Mouse (Mus musculus): Measurements from ENCODE around the gene Bcar3.

DNA sequence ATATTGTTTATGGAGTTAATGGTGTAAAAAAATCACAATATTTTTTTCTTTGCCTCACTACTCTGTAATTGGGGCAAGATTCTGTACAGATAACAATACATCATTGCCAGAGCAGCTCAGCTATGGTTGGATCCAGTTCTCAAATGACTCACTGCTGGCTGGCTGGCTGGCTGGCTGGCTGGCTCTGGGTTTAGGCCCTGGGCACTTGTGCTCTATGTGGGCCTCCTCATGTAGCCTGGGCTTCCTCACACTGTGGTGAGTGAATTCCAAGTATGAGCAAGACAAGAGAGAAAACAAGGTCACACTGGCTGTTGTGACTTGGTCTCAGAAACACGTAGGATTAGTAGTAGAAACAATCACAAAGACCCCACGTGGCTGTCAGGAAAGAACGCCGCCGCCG is 23.4 kb downstream of the Bcar3 start:
- TF ChIP-seq POLR2A (IDR thresholded peaks at IDR 0.05; ENCODE audit: low read depth, low read length) = no peak
- TF ChIP-seq MYC (IDR thresholded peaks at IDR 0.05; ENCODE audit: low read depth, low read length) = no peak
- TF ChIP-seq ZMIZ1 (IDR thresholded peaks at IDR 0.05; ENCODE audit: low read depth, low read length) = no peak
- TF ChIP-seq MAZ (IDR thresholded peaks at IDR 0.05; ENCODE audit: low read depth, low read length) = no peak
- no peak for TF ChIP-seq CTCF (conservative IDR thresholded peaks at IDR 0.05 in 1 of 2, IDR thresholded peaks at IDR 0.05 in 1 of 2; ENCODE audit: low read depth in 2 of 2, low read length in 2 of 2)
